In genomic region chr7:90456149-90456844, GRCm38 (mm10) we compare ENCODE assay signal across 8 mouse cellular contexts. TPM values are rescaled to one million over a fixed set of nuclear protein-coding genes. Genes with fewer than 3 reads are reported as not detected.
DNase-seq lines count a peak whose midpoint lies in the region; ATAC-seq and TF ChIP-seq lines count a peak whose summit lies in the region.

No protein-coding gene starts in this region.

- H3K9me3 ChIP-seq in kidney, embryonic 15.5 days (replicated peaks) = no peaks in the 10 kb centered on the region
- H3K9me3 ChIP-seq in hindbrain, embryonic 16.5 days (ENCODE audit: control insufficient read depth, low read length) = no peaks in the 10 kb centered on the region

- TF ChIP-seq POLR2A in bone marrow macrophage, adult 2 months (IDR thresholded peaks at IDR 0.05; ENCODE audit: borderline replicate concordance, low read depth, low read length) = no peak
- TF ChIP-seq POLR2A in myocyte (IDR thresholded peaks at IDR 0.05; ENCODE audit: insufficient read length, low read depth) = peak; percentile 36

- 17% methylated on average over 7 of the region's 7 CpGs for WGBS in kidney, embryonic 15.5 days
- 33% methylated on average over 7 of the region's 7 CpGs for WGBS in hindbrain, embryonic 16.5 days

- peak overlapping the region; percentile 60 for H3ac ChIP-seq in myocyte (ENCODE audit: control insufficient read depth, insufficient read length)

- H3K79me2 ChIP-seq in myocyte (ENCODE audit: control insufficient read depth, insufficient read depth) = peaks cover 19% of the 10 kb centered on the region

- H3K27me3 ChIP-seq in kidney, embryonic 15.5 days = no peaks in the 10 kb centered on the region
- H3K27me3 ChIP-seq in hindbrain, embryonic 16.5 days (replicated peaks; ENCODE audit: control insufficient read depth, insufficient read depth, low read length) = no peaks in the 10 kb centered on the region
- no peaks in the 10 kb centered on the region for H3K27me3 ChIP-seq in myocyte (ENCODE audit: control insufficient read depth, insufficient read depth, insufficient read length)

- peak overlapping the region; percentile 96 for H3K27ac ChIP-seq in kidney, embryonic 15.5 days
- peak overlapping the region; percentile 86 for H3K27ac ChIP-seq in bone marrow macrophage, adult 2 months (ENCODE audit: insufficient read depth, low read depth, low read length)
- H3K27ac ChIP-seq in hindbrain, embryonic 16.5 days (ENCODE audit: low read depth, low read length) = peak overlapping the region; percentile 96; the same call in 1 of the 2 replicates

- ATAC-seq in kidney, embryonic 15.5 days (replicated peaks; ENCODE audit: low FRiP score) = no peak
- ATAC-seq in hindbrain, embryonic 16.5 days = no peak

- H3K36me3 ChIP-seq in kidney, embryonic 15.5 days = peaks cover 30% of the 10 kb centered on the region
- no peaks in the 10 kb centered on the region; the same call in 1 of the 2 replicates for H3K36me3 ChIP-seq in hindbrain, embryonic 16.5 days (ENCODE audit: control insufficient read depth, insufficient read depth, low read length)
- peaks cover 34% of the 10 kb centered on the region for H3K36me3 ChIP-seq in myocyte (ENCODE audit: control insufficient read depth, insufficient read depth)

- TF ChIP-seq CTCF in bone marrow macrophage, adult 2 months (IDR thresholded peaks at IDR 0.05; ENCODE audit: low read depth, low read length) = no peak

- H3K4me2 ChIP-seq in kidney, embryonic 15.5 days = peak overlapping the region; percentile 76
- peak overlapping the region; percentile 72 for H3K4me2 ChIP-seq in hindbrain, embryonic 16.5 days (ENCODE audit: low read length)
- H3K4me2 ChIP-seq in myocyte (ENCODE audit: low read depth) = peak overlapping the region; percentile 88

- H3K4me3 ChIP-seq in kidney, embryonic 15.5 days (replicated peaks) = peak overlapping the region; percentile 85
- H3K4me3 ChIP-seq in bone marrow macrophage, adult 2 months (ENCODE audit: insufficient read depth, low read length) = peak overlapping the region; percentile 97
- peak overlapping the region; percentile 77 for H3K4me3 ChIP-seq in hindbrain, embryonic 16.5 days (ENCODE audit: low read length)
- H3K4me3 ChIP-seq in myocyte = peak overlapping the region; percentile 80

- peaks cover 18% of the 10 kb centered on the region for H3K4me1 ChIP-seq in kidney, embryonic 15.5 days
- peaks cover 2% of the 10 kb centered on the region for H3K4me1 ChIP-seq in bone marrow macrophage, adult 2 months (ENCODE audit: control insufficient read depth, insufficient read depth, low read length)
- peaks cover 10% of the 10 kb centered on the region for H3K4me1 ChIP-seq in hindbrain, embryonic 16.5 days (ENCODE audit: control insufficient read depth, insufficient read depth, low read depth, low read length)

- no peak for DNase-seq in kidney, adult 8-10 months
- DNase-seq in urinary bladder, postnatal 25 days (ENCODE audit: low spot score) = no peak
- DNase-seq in gastrocnemius, postnatal 4 days (ENCODE audit: low spot score in 2 of 2) = no peak
- no peak for DNase-seq in frontal cortex, postnatal 25 days (ENCODE audit: low spot score in 2 of 2)

- H3K9ac ChIP-seq in kidney, embryonic 15.5 days = peak overlapping the region; percentile 83
- H3K9ac ChIP-seq in hindbrain, embryonic 16.5 days (ENCODE audit: low read depth, low read length) = peak overlapping the region; percentile 90

TF ChIP-seq in myocyte, 11 proteins besides CTCF, POLR2A, EP300 and RAD21:
- TF ChIP-seq POLR2AphosphoS2 (IDR thresholded peaks at IDR 0.05; ENCODE audit: insufficient read length, low read depth) (peak; percentile 97), REST (IDR thresholded peaks at IDR 0.05; ENCODE audit: insufficient read depth, insufficient read length) (no peak)

RNA-seq across cellular contexts. Expression of gene Tmem126a, which starts 0.7 kb away (rescaled TPM):
- polyA plus RNA-seq in kidney, embryonic 15.5 days (2015; fragmentation: Nextera tagmentation; extraction: Ambion mirVana) = 115 and 126 TPM in 2 replicates
- polyA plus RNA-seq in bone marrow macrophage, adult 2 months (2012; ENCODE audit: insufficient read depth, insufficient read length, missing spikeins) = 41.9 and 46.9 TPM in 2 replicates
- polyA plus RNA-seq in hindbrain, embryonic 16.5 days (2015; fragmentation: Nextera tagmentation; extraction: Ambion mirVana) = 123 and 136 TPM in 2 replicates
- 119 TPM for polyA plus RNA-seq in myocyte (2012; fragmentation: generic; extraction: Trizol)
- total RNA-seq in gastrocnemius, postnatal 4 days (2021) = 10 to 100 TPM; 53.9 TPM

RNA-seq across cellular contexts. Expression of gene Crebzf, which starts 13.8 kb away (rescaled TPM):
- polyA plus RNA-seq in kidney, embryonic 15.5 days (2015; fragmentation: Nextera tagmentation; extraction: Ambion mirVana) = 34.7 and 35.8 TPM in 2 replicates
- polyA plus RNA-seq in bone marrow macrophage, adult 2 months (2012; ENCODE audit: insufficient read depth, insufficient read length, missing spikeins) = 49.0 and 54.4 TPM in 2 replicates
- polyA plus RNA-seq in hindbrain, embryonic 16.5 days (2015; fragmentation: Nextera tagmentation; extraction: Ambion mirVana) = 17.0 and 23.2 TPM in 2 replicates
- polyA plus RNA-seq in myocyte (2012; fragmentation: generic; extraction: Trizol) = 18.0 TPM
- 10 to 100 TPM; 37.6 to 44.0 TPM for total RNA-seq in gastrocnemius, postnatal 4 days (2021)

RNA-seq across cellular contexts. Expression of gene Tmem126b, which starts 19.5 kb away (rescaled TPM):
- polyA plus RNA-seq in kidney, embryonic 15.5 days (2015; fragmentation: Nextera tagmentation; extraction: Ambion mirVana) = 35.3 and 37.1 TPM in 2 replicates
- 25.6 and 27.1 TPM in 2 replicates for polyA plus RNA-seq in bone marrow macrophage, adult 2 months (2012; ENCODE audit: insufficient read depth, insufficient read length, missing spikeins)
- polyA plus RNA-seq in hindbrain, embryonic 16.5 days (2015; fragmentation: Nextera tagmentation; extraction: Ambion mirVana) = 48.0 and 48.1 TPM in 2 replicates
- 6.7 TPM for polyA plus RNA-seq in myocyte (2012; fragmentation: generic; extraction: Trizol)
- 10 to 100 TPM; 15.9 to 16.1 TPM for total RNA-seq in gastrocnemius, postnatal 4 days (2021)

RNA-seq across cellular contexts. Expression of gene Dlg2, which starts 20.2 kb away (rescaled TPM):
- polyA plus RNA-seq in kidney, embryonic 15.5 days (2015; fragmentation: Nextera tagmentation; extraction: Ambion mirVana) = 0.87 and 1.4 TPM in 2 replicates
- not detected in 2 replicates for polyA plus RNA-seq in bone marrow macrophage, adult 2 months (2012; ENCODE audit: insufficient read depth, insufficient read length, missing spikeins)
- 25.5 and 28.3 TPM in 2 replicates for polyA plus RNA-seq in hindbrain, embryonic 16.5 days (2015; fragmentation: Nextera tagmentation; extraction: Ambion mirVana)
- 0.65 TPM for polyA plus RNA-seq in myocyte (2012; fragmentation: generic; extraction: Trizol)
- total RNA-seq in gastrocnemius, postnatal 4 days (2021) = 1 to 10 TPM; 4.1 to 4.5 TPM

RNA-seq across cellular contexts. Expression of gene Ccdc89, which starts 29.9 kb away (rescaled TPM):
- polyA plus RNA-seq in kidney, embryonic 15.5 days (2015; fragmentation: Nextera tagmentation; extraction: Ambion mirVana) = 1.3 and 1.7 TPM in 2 replicates
- not detected in 2 replicates for polyA plus RNA-seq in bone marrow macrophage, adult 2 months (2012; ENCODE audit: insufficient read depth, insufficient read length, missing spikeins)
- 1.5 and 2.1 TPM in 2 replicates for polyA plus RNA-seq in hindbrain, embryonic 16.5 days (2015; fragmentation: Nextera tagmentation; extraction: Ambion mirVana)
- 0.07 TPM for polyA plus RNA-seq in myocyte (2012; fragmentation: generic; extraction: Trizol)
- under 1 TPM; 0.21 to 0.34 TPM for total RNA-seq in gastrocnemius, postnatal 4 days (2021)
